Mouse (Mus musculus): ENCODE data around the gene Sft2d1.

DNA sequence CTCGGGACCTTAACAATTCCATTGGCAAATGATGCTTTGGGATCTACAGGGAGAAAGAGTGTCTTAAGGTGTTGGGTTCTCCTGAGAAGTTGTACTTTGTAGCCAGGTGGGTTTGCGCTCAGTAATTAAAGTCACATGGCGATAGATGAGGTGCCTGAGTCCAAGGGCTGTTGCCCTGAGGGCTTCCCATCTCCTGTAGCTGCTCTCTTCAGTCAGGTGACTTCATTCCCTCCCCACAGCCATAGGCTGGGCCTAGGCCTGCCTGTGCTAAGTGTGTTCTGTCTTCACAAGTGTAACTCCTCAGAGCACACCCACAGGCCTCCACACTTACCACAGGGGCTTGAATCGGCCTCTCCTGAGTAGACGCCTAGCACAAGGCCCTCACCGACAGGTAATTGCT lies 46.6 kb downstream of the Sft2d1 start:
- TF ChIP-seq CTCF (IDR thresholded peaks at IDR 0.05; ENCODE audit: insufficient read depth, low read depth, low read length) (no peak), POLR2A (IDR thresholded peaks at IDR 0.05; ENCODE audit: insufficient read depth, low read depth, low read length) (no peak)

All from olfactory bulb, adult 2 months (tissue).